Mouse (Mus musculus) G1E (cell line): ENCODE results near the gene Ddr1.
"Not testable (repeated sequence)": the region's sequence is repeated elsewhere in the genome, so short reads cannot be mapped to it uniquely, and the experiment has no call there.

Experiments used
- CTCF ChIP-seq: IDR thresholded peaks from 2 replicates; pipeline ENCODE4 v1.5.1; 2012; ENCODE audit warnings: low read depth, low read length, inconsistent platforms, mixed read lengths
- GATA1 ChIP-seq: IDR thresholded peaks from 2 replicates; pipeline ENCODE4 v1.6.1; 2012; ENCODE audit warnings: borderline replicate concordance, low read length, inconsistent platforms, mixed read lengths
- GATA2 ChIP-seq: IDR thresholded peaks from 2 replicates; pipeline ENCODE4 v1.6.1; 2012; ENCODE audit warnings: low read depth, low read length, inconsistent platforms, borderline replicate concordance
- POLR2AphosphoS5 ChIP-seq: IDR thresholded peaks from 2 replicates; pipeline ENCODE4 v1.6.1; 2012; ENCODE audit warnings: low read depth, low read length, inconsistent platforms; ENCODE audit not compliant: insufficient replicate concordance
- TAL1 ChIP-seq: conservative IDR thresholded peaks from 2 replicates; pipeline ENCODE4 v1.6.1; 2012; ENCODE audit warnings: low read depth, low read length, inconsistent platforms, mixed read lengths

DNA sequence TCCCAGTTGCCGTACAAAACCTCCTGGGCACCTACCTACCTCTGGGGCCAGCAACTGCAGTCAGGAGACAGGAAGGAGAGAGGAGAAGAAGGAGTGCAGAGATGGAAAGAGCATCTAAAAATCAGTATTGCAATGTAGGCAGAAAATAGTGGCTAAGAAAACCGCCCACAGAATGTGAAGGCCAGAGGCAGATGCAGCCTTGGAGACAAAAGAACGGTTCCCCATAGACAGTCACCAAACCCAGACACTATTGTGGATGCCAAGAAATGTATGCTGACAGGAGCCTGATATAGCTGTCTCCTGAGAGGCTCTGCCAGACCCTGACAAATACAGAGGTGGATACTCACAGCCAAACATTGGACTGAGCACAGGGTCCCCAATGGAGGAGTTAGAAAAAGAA is 25.7 kb upstream of the Ddr1 start:
- TF ChIP-seq POLR2AphosphoS5, CTCF, TAL1, GATA1, GATA2: not testable (repeated sequence)
